Mouse (Mus musculus) liver, postnatal 0 days (tissue): ENCODE data around the gene Olfr156.

Experiments used
- CTCF ChIP-seq: sonication (generic); IDR thresholded peaks from 2 replicates; pipeline ENCODE4 v1.5.1; 2016; ENCODE audit warnings: antibody characterized with exemption, low read depth
- EP300 ChIP-seq: IDR thresholded peaks from 2 replicates; pipeline ENCODE4 v1.6.1; 2016; ENCODE audit warnings: antibody characterized with exemption, low read depth, mild to moderate bottlenecking

GRCm38 (mm10) chr4:43832031-43832430, 8.3 kb upstream of the Olfr156 start:
- 0 out of 2 replicates have a peak, but pooled peaks have one; percentile 16 for TF ChIP-seq CTCF
- no peak for TF ChIP-seq EP300
